In the genomic region with DNA sequence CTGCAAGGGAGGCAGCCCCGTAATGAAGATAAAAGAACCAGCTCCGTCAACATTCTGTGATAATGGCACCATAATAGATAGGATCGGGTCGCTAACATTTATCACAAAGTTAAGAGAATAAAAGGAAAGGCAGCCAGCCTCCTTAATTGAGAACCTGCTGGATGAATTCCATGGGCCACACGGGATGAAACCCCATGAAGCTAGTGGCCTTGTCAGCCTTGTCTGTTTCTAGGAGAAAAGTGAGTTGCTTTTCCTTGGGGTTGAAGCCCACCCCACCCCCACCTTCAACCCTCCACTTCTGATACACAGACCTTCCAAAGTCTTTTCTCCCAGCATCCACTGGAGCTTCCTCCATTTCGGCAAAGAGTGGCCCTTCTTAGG, we compare ENCODE assay signal across 18 mouse cellular contexts.
"Had no signal": no experiment of that assay in that cellular context is flagged by ENCODE, and none has a peak within 500 bp of the region (broad histone marks: within the 10 kb centered on the region; RNA-seq: fewer than 3 reads in every experiment).

No protein-coding gene starts in this region.

- H3K4me3 ChIP-seq: myocyte; neural tube, embryonic 13.5 days; stomach, embryonic 15.5 days had no signal

- H3K9ac ChIP-seq: liver, embryonic 14.5 days; liver, postnatal 0 days; lung, embryonic 14.5 days; neural tube, embryonic 13.5 days; stomach, embryonic 15.5 days had no signal

- ATAC-seq: liver, postnatal 0 days; lung, postnatal 0 days had no signal

- H3K9me3 ChIP-seq: stomach, embryonic 15.5 days had no signal

- H3K4me2 ChIP-seq: liver, embryonic 11.5 days; lung, embryonic 14.5 days; neural tube, embryonic 13.5 days; stomach, embryonic 15.5 days had no signal

- H3K4me1 ChIP-seq: stomach, embryonic 15.5 days had no signal

- H3K27ac ChIP-seq: liver, embryonic 14.5 days; macrophage; neural tube, embryonic 13.5 days had no signal

- H3K36me3 ChIP-seq: neural tube, embryonic 13.5 days; stomach, embryonic 15.5 days had no signal

- DNase-seq: kidney, adult 18-20 months; kidney, adult 9 months; kidney, postnatal 14 days; kidney, postnatal 4 days; liver, postnatal 0 days; lung, embryonic 14.5 days; midbrain, embryonic 14.5 days; retina, postnatal 1 day; right cerebral cortex, postnatal 25 days; spleen, adult 18-20 months; thymus, postnatal 25 days had no signal
